Mouse (Mus musculus) left cerebral cortex, postnatal 4 days (tissue): ENCODE data around the gene Alkbh6. TPM values are rescaled to one million over a fixed set of nuclear protein-coding genes. Genes with fewer than 3 reads are reported as not detected.

Source experiments
- DNase-seq: peaks from one replicate; pipeline ENCODE4 v3.0.0-alpha.2; 2022
- intact Hi-C: fragments of 180-260 bp; cut with DNase I; formaldehyde crosslinking; loops from one replicate; pipeline ENCODE4 v1.15.1; 2025
- total RNA-seq, 2 experiments: library from RNA; stranded (reverse); gene quantifications; 2 replicates each; pipeline ENCODE4 v1.2.3; 2021

Gene Alkbh6
- total RNA-seq, 2 experiments from 2014 or later: 42.0 to 44.2 TPM

DNA sequence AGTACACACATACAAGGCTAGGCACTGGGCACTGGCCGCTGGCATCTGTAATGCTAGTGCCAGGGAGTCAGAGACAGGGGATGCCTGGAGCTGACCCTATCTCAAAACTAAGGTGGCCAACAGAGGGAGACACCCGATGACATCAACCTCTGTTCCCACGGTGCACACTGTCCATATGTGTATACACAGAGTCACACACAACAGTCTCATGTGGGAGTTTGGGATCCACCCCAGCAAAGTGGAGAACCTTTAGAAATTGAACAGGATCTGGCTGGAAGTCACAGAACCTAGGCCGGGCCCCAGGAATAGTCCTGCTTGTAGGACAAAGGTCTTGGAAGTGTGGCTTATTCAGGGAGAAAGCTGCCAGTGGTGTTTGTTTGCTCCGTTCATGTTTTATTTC, 14.2 kb upstream of the Alkbh6 start:
- intact Hi-C loops: no loop called here
- DNase-seq: no peak

DNA sequence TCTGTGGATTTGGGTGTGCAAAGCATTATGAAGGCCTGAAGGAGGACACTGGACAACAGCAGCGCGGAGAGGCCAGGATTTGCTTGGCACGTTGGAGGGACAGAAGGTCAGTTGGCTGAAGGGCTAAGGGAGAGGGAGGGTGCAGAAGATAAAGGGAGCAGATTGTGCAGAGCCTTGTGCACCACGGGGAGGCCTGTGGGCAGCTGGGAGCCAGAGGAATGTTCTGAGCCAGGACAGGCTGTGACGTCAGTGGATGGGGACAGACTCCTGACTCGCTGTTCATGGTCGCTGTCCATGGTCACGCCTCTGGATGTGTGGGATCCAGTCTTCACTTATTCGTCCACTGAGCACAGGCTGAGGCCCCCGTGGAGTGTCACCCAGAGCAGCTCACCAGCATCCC, 13.4 kb upstream of the Alkbh6 start:
- DNase-seq: peak; percentile 76
- intact Hi-C loops: no loop called here

DNA sequence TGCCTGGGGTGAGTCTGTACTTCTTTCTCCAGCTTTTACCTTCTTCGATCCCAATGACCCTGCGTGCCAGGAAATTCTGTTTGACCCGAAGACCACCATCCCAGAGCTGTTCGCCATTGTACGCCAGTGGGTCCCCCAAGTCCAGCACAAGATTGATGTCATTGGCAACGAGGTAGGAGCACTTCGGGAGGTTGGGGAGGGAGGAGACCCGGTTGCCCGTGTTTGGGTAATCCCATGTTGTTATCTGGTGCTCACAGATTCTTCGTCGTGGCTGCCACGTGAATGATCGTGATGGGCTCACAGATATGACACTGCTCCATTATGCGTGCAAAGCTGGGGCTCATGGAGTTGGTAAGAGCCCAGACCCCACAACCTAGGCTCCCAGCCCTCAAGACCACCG, 11.7 kb upstream of the Alkbh6 start:
- intact Hi-C loops: no loop called here
- no peak for DNase-seq

DNA sequence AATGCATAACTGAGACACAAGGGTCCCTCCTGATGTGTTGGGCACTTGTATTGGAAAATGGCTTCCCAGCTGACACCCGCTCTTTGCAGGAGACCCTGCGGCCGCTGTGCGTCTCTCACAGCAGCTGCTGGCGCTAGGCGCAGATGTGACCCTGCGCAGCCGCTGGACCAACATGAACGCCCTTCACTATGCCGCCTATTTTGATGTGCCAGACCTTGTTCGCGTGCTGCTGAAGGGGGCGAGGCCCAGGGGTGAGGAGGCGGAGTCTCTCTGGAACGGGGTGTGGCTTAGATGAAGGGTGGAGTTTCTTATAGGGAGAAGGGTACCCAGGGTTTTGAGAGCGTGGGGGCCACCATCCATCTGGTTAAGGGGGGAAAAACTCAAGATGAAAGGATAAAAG, 11.3 kb upstream of the Alkbh6 start:
- DNase-seq: no peak
- intact Hi-C loops: no loop called here

DNA sequence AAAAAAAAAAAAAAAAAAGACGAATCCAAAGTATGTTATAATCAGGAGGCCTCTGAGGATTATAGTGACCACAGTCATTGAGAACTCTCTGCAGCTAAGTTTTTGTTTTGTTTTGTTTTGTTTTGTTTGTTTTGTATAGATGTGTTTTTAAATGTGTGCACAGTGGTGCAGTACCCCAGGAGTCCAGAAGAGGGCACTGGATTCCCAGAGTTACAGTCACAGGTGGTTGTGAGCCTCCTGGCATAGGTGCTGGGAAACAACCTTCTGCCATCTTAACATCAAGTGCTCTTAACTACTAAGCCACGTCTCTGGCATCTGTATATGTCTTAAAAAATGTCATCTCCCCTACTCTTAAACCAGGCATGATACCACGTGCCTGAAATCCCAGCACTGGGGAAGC, 7.6 kb upstream of the Alkbh6 start:
- DNase-seq: no peak
- intact Hi-C loops: no loop called here

DNA sequence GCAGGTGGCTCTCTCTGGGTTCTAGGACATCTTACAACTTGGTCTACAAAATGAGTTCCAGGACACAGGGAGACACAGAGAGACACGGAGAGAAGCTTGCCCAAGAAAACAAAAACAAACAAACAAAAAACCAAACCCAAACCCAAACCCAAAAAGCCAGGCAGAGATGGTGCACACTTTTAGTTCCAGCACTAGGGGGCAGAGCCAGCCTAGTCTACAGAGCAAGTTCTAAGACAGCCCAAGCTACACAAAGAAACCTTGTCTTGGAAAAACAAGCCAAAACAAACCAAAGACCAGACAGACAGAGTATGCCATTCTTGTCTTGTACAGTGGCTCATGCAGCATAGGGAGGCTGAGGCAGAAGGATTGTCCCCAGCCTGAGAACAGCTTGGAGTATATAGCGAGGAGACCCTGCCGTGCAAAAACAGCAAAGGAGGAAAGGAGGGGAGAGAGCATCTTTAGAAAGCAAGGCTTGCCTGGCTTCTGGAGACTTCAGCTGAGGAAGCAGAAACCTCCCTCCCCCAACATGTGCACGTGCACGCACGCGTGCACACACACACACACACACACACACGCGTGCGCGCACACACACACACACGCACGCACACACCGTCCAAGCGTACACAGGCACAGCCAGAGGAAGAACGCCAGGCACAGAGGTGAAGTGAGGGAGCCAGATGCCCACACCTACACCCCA, 2.3 kb upstream of the Alkbh6 start:
- DNase-seq: no peak
- intact Hi-C loops: no loop called here

DNA sequence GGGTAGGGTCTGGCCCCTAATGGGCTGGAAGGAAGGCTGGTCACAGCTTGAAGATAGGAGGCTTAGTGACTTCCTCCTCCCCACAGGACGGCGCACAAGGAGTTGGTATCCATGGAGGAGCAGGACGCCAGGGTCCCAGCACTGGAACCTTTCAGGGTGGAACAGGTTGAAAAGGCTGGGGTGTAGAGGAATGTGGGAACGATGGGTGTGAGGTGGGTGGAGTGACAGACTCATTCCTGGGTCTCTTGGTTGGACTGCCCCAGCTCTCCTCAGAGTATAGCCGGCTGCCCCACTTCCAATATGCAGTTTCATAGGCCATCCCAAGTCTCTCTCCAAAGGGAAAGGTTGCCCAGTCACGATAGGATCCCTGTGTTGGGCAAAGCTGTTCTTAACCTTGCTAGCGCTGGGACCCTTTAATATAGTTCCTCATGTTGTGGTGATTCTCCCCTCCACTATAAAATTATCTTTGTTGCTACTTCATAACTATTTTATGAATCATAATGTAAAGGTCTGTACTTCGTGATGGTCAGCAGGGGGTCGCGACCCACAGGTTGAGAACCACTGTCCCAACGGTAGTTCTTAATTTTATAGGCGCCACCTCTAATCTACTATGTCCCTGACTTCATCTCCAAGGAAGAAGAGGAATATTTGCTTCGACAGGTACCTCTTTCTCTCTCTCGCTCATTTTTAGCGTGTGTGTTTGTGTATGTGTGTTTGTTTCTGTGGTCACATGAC, 1.0 kb downstream of the Alkbh6 start:
- DNase-seq: no peak
- intact Hi-C loops: no loop called here

DNA sequence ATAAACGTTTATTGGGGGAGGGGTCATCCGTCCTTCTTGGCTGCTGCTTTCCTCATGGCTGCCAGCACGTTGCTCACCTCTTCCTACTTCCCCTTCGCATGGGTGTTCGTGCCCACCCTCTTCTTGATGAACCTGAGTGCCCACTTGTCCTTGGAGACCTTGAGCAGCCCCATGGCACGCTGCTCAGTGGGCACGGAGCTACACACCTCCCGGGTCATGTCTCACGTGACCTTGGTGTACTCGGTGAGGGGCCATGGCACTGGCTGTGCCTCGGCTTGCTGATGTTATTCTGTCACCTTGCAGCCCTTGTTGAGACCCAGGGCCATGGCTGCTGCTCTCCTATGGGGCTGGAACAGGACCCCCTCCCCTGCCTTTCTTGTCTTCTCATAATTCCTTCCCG, 1.6 kb downstream of the Alkbh6 start:
- DNase-seq: no peak
- intact Hi-C loops: no loop called here

DNA sequence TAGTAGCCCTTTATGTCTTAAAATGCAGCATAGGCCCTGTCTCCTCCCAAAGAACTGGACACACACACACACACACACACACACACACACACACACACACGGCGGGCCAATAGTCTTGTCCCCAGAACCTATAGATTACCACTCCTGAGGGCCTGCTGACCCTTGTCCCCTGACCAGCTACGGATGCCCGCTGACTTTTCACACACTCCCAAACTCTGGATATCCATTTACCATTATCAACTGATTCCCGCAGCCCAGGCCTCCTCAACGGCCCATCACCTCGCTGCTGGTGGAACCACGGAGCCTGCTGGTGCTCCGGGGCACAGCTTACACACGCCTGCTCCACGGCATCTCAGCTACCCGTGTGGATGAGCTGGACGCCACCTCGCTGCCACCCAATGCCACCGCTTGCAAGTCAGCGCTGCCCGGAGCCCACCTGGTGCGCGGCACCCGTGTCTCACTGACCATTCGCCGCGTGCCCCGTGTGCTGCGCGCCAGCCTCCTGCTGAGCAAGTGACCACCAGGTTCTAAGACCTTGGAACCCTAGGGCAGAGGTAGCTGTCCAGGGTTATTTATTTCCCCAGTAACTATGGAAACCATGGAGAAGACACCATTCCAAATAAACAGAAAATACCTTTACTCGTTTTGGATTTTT, 5.3 kb downstream of the Alkbh6 start:
- no peak for DNase-seq
- intact Hi-C loops: no loop called here

DNA sequence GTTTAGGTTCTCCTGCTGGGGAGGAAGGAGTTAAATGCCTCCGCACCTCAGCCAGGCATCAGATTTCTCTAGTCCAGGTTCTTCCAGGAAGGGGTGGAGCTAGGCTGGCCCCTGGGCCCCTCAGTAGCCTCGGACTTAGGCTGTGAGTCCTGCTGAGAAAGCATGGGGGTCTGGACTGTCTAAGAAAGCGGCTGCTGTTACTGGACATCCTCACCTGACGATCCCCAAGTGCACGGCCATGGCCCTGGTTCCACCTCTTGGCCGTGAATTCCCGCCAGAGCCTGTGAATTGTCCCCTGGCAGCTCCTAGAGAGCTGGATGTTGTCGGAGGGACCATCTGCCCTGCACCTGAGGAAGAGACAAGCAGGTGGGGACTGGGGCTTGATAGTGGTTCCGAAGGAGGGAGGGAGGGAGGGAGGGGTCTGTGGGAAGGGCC, 6.2 kb downstream of the Alkbh6 start, which contains the start of gene Syne4:
Gene Syne4 (plus strand): TSS at position 87 of the 435 bp plus-strand sequence.
- intact Hi-C loops: no loop called here
- no peak for DNase-seq

DNA sequence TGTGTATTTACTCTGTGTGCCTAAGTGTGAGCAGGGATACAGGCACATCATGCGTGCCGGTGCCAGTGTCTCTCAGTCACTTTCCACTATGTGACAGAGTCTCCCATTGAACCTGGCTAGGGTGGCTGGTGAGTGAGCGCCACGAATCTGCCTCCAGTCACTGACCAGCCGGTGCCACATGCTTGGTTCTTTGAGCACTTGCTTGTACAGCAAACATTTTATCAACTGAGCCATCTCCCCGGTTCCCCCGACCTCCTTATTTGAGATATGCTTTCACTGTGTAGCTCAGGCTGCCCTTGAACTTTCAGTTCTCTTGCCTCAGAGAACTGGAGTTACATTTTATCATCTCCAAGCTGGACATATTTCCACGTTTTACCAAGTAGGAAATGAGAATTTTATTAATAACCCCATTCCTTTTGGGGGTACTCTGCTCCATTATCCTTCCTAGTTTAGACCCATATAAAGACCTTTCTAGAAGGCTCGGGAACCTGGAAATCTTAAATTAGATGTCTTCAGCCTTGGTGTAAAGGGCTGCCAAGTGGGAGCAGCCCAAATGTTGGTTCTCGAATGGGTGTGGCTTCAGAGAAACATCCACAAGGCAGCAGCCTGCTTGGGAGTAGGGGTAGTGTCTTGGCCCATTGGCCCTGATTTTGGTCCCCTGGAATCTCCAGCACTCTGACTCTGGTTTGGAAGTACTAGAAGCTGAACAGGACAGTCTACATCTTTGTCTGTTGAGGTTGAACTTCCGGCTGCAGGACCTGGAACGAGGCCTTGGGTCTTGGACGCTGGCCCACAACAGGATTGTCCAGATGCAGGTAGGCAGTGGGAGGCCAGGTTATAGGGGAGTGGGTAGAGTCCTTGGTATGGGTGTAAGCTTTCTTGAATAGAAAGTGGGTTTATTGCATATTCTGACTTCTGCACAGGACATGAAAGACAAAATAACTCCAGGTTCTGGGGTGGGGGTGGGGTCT, 7.3 kb downstream of the Alkbh6 start:
- intact Hi-C loops: no loop called here
- no peak for DNase-seq

DNA sequence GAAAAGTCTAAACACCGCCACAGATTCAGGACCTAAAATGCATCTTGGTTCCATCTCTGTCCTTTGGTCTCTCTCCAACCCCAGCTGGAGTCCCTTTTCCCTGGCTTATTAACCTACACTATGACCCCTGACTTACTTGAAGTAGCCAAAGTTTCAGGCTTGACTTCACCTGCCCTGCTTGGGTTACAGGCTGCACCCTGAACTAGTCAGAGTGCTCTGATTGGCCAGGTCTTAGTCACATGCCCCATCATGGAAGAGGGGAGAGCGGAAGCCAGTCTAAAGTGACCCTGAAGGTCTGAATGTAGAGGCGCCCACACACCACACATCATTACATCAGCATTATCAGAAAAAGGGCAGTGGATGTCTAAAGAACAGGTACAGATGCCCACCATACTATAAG, 9.6 kb downstream of the Alkbh6 start:
- intact Hi-C loops: no loop called here
- DNase-seq: no peak

DNA sequence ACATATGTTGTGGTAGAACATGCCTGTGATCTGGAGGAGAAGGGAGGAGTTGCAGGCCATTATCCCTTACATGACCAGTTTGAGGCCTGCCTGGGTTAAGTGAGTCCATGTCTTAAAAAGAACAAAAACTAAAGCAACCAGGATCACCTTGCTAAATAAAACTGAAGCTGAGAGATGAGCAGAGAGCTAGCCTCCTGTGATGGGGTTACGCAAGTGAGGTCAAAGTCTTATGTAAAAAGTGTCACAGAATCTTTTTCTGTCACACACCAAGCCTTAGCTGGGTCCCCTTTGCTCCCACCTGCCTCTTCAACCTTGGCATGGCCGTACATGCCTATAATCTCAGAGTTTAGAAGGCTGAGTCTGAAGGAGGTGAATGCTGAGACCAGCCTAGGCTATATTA, 12.4 kb downstream of the Alkbh6 start:
- intact Hi-C loops: no loop called here
- no peak for DNase-seq

DNA sequence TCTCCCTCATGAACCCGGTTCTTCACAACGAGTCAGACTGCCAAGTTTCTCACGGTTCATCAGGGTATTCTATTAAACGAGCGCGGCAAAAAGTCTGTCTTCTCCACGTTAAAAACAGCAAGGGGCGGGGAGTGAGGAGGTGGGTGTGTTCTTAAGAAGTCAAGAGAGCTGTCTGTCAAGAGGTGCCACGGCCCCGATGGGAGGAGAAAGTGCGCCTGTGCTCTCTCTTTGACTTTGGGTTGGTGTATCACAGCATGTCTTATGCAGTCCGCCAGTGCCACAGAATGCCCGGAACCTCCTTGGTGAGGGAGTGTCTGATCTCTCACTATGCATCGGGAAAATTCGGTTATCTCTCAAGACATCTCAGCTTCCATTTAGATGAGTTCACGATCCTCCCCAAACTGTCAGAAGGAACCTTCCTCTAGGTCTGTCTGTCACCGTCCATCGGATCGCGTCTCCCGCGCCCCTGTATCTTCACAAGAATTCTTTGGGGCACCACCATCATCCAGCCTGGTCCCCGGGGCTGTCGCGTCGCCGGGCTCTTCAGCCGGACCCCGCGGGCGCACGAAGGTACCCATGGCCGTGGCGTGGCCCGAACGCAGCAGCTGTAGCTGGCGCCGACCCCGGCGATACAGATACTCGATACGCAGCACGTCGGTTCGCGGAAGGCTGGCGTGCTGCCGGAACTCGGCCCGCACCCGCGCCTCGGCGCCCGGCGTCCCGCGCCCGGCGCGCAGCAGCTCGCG, 13.2 kb downstream of the Alkbh6 start, which contains the start of gene E130208F15Rik:
Gene E130208F15Rik (plus strand): TSS at position 202 of the 746 bp plus-strand sequence.
- intact Hi-C loops: no loop called here
- peak; percentile 46 for DNase-seq

DNA sequence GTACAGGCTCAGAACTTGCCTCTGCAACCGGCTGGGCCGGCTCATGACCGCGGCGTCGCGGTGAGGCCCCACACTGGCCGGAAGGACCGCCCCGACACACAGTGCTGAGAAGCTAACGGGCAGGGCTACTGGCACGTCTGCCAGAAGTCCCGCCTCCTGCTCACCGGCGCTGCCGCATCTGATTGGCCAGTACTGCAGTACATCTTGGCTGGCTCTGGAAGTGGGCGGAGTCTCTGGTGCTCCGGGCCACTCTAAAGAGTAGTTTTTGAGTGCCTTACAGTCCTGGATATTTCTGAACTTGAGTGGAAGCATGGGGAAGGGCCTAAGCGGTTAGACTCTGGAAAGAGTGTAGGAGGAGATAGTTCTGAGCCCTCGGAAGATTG, 13.8 kb downstream of the Alkbh6 start:
- intact Hi-C loops: no loop called here
- DNase-seq: peak; percentile 99

DNA sequence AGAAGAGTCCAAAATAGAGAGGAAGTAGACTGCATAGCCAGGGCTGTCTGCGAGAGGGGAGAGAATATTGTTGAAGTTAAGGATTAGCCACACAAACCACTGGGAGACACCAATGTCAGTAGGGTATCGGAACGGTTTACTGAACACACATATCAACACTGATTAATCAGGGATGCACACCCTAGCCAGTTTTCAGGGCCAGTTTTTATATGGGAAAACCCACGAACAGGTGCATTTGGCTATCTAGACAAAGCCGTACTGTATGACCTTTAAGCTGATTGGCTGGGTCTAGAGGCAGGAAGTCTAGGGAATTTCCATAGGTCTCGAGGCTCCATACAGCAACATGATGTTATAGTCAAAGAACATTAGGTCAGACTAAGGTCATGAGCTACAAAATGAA, 14.3 kb downstream of the Alkbh6 start:
- DNase-seq: no peak
- intact Hi-C loops: no loop called here

DNA sequence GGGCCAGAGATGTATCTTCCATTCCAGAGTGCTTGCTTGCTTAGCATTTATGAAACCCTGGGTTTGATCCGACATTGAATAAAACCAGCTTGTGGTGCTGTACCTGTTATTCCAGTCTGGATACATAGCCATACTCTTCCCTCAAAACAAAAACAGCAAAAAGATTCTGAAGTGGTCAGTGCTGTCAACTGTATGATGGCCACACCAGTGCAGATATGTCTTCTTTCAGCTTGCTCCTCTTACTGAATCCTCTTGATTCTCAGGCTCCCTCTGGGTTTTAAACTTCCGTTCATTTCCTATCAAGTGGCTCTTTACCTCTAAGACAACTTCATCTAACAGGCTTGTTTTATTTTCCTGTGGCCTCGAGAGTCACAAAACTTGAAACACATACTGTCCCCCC, 15.3 kb downstream of the Alkbh6 start, which contains the start of gene Sdhaf1:
Gene Sdhaf1 (minus strand): TSS at position 101 of the 400 bp plus-strand sequence.
- intact Hi-C loops: no loop called here
- DNase-seq: no peak

DNA sequence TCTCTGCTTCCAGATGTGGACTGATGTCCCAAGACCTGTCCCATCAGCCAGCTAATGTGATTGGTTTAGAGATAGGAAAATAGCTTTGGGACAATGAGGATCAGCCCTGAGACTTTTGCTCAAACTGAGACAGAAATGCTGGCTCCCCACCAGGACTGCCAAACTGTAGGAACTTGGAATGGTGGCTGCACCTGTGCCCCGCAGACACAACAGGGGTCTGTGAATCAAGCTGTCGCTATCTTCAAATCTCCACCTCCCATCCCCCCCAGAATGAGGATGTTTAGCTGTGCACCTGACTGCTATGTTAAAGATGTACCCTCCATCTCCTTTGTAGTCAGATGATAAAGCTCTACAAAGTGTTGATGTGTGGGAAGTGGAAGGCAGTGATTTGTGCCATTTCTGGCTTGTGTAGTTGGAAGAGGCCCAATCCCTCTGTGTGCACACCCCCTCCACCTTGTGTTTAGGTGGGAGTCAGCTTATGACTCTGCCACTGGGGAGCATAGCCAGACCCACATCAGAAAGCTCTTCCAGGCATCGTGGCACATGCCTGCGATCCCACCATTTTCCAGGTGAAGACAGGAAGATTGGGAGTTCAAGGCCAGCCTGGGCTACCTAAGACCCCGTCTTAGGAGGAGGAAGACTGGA, 15.9 kb downstream of the Alkbh6 start:
- no peak for DNase-seq
- intact Hi-C loops: no loop called here

DNA sequence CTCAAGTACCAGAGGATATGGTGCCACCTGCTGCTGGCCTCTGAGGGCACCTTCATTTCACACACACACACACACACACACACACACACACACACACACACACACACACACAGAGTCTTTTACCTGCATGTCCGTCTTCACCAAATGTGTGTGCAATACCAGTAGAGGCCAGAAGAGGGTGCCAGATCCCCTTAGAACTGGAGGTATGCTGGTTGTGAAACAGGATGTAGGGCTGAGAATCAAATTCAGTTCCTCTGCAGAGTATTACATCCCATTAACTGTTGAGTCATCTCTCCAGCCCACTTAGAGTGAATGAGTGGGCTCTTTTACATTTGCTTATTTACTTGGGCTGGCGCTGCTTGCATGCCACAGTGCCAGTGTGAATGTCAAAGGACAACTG, 16.8 kb downstream of the Alkbh6 start:
- DNase-seq: peak; percentile 49
- intact Hi-C loops: no loop called here
